Mouse (Mus musculus) right cerebral cortex, postnatal 25 days (tissue): ENCODE results near the gene Tpbg.
"Not testable (repeated sequence)": the region's sequence is repeated elsewhere in the genome, so short reads cannot be mapped to it uniquely, and the experiment has no call there.

Experiments
- DNase-seq: peaks from one replicate; pipeline ENCODE4 v3.0.0; 2022

Gene Tpbg

GRCm38 (mm10) chr9:85842351-85843011, at the start of gene Tpbg:
Tpbg (plus strand) TSS chr9:85842380.
- peak; percentile 36 for DNase-seq

GRCm38 (mm10) chr9:85801986-85802385, 40.2 kb upstream of the Tpbg start:
- DNase-seq = not testable (repeated sequence)

DNA sequence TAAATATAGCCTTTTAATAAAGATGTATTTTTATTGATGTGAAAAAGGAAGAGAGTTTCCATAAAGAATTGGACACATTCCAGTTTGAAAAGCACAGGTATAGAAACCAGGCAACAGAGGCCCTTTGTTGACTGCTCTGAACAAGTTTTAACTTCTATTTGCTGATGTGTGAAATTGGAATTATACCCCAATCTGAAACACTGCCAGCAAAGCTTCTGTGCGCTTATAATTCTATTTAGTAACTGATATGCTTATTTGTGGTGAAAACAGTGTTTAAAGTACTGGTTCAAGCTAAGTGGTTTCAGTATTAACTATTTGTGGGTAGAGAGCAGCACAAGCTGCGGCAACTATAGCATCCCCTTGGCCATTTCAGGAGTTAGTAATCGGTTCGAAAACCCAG, 39.6 kb upstream of the Tpbg start:
- DNase-seq = no peak

DNA sequence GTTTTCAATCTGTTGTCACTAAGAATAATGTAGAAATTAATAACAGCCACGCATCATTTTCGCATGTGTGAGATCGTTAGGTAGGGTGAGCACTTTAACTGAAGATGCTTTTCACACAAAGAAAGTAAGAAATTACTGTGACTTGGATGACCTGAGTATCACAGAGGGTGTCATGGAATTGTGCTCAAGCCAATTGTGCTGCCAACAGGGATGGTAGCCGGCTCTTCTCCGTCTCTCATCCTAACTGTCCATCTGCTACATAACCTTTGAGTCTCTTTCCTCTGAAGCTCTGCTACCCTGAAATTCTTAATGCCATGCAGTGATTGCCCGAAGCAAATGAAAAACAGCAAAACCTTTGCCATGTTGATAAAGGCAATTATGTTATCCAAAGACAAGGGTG, 35.8 kb upstream of the Tpbg start:
- no peak for DNase-seq

GRCm38 (mm10) chr9:85809246-85809645, 32.9 kb upstream of the Tpbg start:
- no peak for DNase-seq

DNA sequence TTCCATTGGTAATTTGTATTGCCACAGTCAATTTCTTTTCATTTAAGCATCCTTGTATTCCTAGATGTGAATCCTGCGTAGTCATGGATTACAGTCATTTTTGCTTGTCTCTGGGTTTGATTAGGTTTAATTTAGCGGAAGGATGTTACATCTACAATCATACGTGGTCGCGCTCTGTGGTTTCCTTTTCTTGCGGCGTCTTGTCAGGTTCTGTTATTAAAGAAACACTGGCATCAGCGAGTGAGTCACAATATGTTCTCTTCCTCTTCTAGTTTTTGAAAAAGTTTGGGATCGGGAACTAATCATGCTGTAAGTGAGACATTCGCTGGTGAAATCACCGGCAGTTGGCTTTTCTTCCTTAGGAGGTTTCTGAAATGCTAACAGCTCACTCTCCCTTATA, 21.4 kb upstream of the Tpbg start:
- DNase-seq = no peak

DNA sequence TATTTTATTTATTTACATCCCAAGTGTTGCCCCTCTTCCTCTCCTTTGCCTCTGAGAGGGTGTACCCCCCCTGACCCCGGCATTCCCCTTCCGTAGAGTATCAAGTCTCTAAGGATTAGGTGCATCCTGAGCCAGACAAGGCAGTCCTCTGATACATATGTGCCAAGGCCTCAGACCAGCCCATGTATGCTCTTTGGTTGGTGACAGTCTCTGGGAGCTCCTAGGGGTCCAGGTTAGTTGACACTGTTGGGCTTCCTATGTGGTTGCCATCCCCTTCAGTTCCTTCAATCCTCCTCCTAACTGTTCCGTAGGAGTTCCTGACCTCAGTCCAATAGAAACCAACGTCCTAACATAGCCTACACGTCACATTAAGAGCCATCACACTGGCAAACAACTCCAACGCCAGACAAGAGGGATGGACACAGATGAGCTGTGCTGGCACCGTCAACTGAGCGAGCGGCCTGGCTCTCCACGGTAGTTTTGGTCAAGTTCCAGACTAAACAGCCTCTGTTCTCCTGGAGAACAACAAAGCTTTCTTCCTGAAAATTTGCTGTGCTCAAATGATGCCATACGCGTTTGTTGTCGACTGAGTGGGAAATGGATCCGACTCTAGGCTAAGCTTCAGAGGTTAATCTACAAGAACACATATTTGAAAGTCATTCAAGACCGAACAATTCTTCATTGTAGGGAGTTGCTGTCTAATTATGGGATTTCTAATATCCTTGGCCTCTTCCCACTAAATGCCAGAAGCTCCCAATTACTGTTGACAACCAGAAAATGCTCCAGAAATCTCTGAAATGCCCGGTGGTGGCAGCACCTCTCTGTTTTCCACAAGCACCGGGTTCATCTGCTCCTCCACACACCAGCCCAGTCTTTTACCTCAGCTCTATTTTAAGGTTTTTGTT, 6.4 kb upstream of the Tpbg start:
- no peak for DNase-seq

DNA sequence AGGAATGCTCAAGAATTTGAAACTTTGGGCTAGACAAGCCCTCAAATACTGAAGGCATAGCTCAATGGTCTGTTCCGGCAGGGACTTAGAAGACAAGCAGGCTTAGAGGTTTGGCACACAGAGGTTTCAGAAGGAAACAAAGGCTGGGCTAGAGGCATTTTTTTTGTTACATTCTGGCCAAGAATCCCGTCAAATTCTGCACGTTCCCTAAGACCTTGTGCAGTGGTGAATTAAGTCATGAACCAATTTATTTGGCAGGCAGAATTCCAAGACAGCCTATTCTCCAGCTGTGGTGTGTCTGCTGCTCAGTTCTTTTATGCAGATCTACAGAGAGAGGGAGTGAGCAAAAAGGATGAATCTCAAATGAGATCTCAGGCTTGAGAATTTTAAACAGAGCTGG, 2.6 kb upstream of the Tpbg start:
- DNase-seq = no peak

DNA sequence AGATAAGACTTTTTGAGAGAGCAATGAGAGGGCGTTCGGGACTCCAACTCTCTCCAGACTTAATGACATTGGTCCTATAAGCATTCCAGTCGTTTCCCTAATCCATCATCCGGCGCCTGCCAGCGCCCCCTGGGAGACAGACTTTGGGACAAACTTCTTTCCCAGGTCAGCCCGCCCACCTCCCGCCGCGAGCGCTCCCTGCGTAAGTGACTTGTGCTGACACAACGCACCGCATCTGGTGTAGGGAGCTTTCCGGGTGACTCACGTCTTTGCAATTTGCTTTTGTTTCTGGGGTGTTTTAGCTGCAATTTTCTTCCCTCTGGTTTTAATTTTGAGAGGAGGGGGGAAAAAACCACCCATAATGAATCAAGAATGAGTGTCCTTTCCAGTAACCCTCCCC, 289 bp upstream of the Tpbg start:
- DNase-seq = peak; percentile 34

DNA sequence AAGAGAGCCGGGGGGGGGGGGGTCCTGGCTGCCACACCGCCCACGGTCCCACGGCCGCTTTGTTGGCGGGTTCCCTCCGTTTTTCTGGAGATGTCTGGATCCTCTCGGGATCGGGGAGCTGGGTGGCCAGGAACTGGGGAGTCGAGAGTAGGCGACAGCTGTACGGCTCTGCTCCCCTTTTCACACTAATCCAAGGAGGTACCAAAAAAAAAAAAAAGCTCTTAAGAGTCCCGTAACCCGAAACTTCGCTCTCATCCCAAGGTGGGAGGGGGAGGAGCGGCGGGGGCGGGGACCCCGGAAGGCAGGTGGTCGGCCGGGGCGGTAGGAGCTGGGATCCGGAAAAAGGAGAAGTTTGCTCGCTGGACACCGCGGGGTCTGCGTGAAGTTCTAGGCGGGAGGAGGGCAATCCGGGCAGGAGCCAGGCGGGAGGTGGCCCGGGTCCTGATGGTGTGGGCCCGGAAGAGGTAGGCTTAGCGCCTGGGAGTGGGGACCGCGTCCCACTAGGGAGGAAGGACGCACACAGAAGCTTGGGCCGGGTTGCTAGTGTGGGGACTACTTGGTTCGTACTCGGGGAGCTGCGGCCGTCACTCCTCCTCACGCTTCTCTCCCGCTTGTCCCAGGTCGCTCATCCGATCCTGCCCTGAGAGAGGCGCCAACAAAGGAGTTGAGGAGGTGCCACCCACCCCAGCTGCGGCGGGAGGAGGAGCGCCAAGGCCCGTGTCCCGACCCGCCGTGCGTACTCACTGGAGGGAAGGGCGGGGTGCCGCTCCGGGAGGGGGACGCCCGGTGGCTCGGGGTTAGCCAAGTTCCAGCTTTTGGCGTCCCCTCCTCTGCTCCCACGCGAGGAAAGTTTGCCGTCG, 1.1 kb downstream of the Tpbg start:
- DNase-seq = peak; percentile 41

GRCm38 (mm10) chr9:85843891-85844646, 1.9 kb downstream of the Tpbg start:
- peak; percentile 19 for DNase-seq

GRCm38 (mm10) chr9:85844647-85844983, 2.4 kb downstream of the Tpbg start:
- DNase-seq = no peak

DNA sequence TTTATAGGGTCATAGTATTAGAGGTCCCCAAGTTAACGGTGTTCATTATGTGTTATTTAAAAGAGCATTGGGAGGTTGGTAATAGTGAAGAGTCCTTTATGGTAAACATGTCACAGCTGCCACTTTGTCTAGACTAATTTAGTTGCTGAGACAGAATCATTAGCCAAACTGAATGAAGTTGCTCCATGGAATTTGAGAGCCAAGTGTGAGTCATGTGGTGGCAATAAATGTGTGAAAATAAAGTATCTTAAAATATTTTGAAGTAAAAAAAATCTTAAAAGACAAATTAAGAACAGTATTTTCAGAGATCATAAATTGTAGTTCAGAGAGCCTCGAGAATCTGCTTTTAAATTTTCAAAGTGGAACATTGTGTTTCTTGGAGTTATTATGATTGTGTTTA, 4.0 kb downstream of the Tpbg start:
- DNase-seq = no peak

DNA sequence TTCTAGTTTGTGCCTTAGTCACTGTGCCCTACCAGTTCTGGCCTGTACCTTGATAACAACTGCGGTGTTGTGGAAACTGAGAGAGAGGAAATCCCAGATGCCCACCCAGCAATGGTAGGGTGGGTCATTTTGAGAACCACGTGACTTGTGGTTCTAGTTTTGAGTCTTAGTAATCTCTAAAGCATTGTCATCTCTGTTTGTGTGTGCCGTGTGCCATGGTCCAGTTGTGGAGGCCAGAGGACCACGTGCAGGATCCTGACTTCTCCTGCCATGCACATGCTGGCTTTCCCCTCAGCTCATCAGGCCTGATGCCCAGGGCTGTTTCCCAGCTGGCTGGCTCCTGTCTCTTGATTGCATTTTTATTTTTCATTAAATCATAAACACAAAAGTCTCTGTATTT, 12.6 kb downstream of the Tpbg start:
- no peak for DNase-seq

GRCm38 (mm10) chr9:85856511-85856910, 14.3 kb downstream of the Tpbg start:
- no peak for DNase-seq

- no peak for DNase-seq
These were observed 18.9 kb downstream of the Tpbg start for GRCm38 (mm10) chr9:85861065-85861464.

DNA sequence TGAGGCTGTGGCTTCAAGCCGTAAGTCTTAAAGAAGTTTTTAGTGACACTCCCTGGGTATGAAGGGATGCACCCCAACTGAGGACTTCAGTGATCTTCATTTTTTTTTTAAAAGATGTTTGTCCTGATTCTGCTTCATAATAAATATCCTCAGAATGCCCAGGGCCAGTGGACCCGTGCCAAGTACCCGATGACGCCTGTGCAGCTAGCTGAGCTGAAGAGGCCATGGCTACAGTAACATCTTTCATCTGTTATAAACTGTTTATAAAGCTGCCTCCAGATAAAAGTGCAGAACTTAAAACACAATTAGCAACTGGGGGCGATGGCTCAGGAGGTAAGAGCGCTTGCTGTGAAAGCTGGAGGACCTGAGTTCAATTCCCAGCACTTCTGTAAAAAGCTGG, 20.4 kb downstream of the Tpbg start:
- no peak for DNase-seq

- no peak for DNase-seq
These were observed 30.7 kb downstream of the Tpbg start for GRCm38 (mm10) chr9:85872908-85873307.

- peak; percentile 8 for DNase-seq
These were observed 51.5 kb downstream of the Tpbg start for GRCm38 (mm10) chr9:85893681-85894080.
